Mouse (Mus musculus): Measurements from ENCODE around the gene Tbc1d1. TPM values are rescaled to one million over a fixed set of nuclear protein-coding genes. Genes with fewer than 3 reads are reported as not detected.

Gene Tbc1d1
- total and polyA plus RNA-seq, 3 experiments = 26.0 to 38.6 (median 31.9) TPM

DNA sequence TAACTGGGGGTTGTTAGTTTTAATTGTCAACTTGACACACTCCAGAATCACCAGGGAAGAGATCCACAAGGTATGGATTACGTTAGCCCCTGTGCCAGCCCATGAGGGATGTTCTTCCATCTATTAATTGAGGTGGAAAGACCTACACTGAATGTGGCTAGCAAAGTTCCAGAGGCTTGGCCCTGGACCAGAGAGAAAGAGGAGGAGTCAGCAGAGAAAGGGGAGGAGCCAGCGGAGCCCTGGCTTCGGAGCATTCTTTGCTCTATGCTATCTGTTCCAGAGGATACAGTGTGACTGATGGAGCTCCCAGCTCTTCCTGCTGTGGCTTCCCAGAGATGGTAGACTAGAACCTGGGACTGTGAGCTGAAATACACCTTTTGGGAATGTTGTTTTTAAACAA lies 50.3 kb downstream of the Tbc1d1 start:
- no peak overlapping the region for H3K4me2 ChIP-seq (ENCODE audit: insufficient read depth, low read depth, poor library complexity, severe bottlenecking)
- H3K4me1 ChIP-seq (ENCODE audit: control insufficient read depth in 1 of 2, insufficient read depth in 2 of 2) = peaks cover 2 to 39% of the 10 kb centered on the region in 2 experiments
- H3K9me3 ChIP-seq (replicated peaks; ENCODE audit: low read length) = no peaks in the 10 kb centered on the region
- TF ChIP-seq JUND (conservative IDR thresholded peaks at IDR 0.05; ENCODE audit: low read depth, low read length) = no peak
- TF ChIP-seq ZKSCAN1 (IDR thresholded peaks at IDR 0.05; ENCODE audit: borderline replicate concordance, low read depth, low read length) = no peak
- TF ChIP-seq RCOR1 (conservative IDR thresholded peaks at IDR 0.05; ENCODE audit: low read depth, low read length) = no peak
- no peak for TF ChIP-seq IRF4 (IDR thresholded peaks at IDR 0.05; ENCODE audit: low read depth, low read length)
- TF ChIP-seq TCF12 (IDR thresholded peaks at IDR 0.05; ENCODE audit: low read depth, low read length) = no peak
- no peak for TF ChIP-seq USF2 (conservative IDR thresholded peaks at IDR 0.05; ENCODE audit: low read depth, low read length)
- TF ChIP-seq CHD1 (IDR thresholded peaks at IDR 0.05; ENCODE audit: low read depth, low read length) = no peak
- no peak for TF ChIP-seq ZMIZ1 (IDR thresholded peaks at IDR 0.05; ENCODE audit: low read depth, low read length)
- TF ChIP-seq TBP (conservative IDR thresholded peaks at IDR 0.05; ENCODE audit: low read depth, low read length) = no peak
- TF ChIP-seq MAZ (IDR thresholded peaks at IDR 0.05; ENCODE audit: low read depth, low read length) = no peak
- no peak for TF ChIP-seq ELF1 (IDR thresholded peaks at IDR 0.05; ENCODE audit: low read depth, low read length)
- no peaks in the 10 kb centered on the region for H3K27me3 ChIP-seq (replicated peaks)
- H3K27ac ChIP-seq (ENCODE audit: insufficient read depth, low read depth) = no peak overlapping the region
- in situ Hi-C loops (cut with MboI; ENCODE audit: low pct_ligation_motif_present, low pct_unique_long_range_greater_than_20kb, low sequenced_read_pairs) (loop anchor here (5.0 kb wide), 1 partner anchor 36 kb away; no protein-coding TSS in a partner anchor), dilution Hi-C loops (cut with MboI; ENCODE audit: extremely low pct_ligation_motif_present, extremely low pct_unique_long_range_greater_than_20kb, low sequenced_read_pairs) (no loop called here)
- H3K4me3 ChIP-seq (replicated peaks in 1 of 3; ENCODE audit: low read depth in 2 of 3, low read length in 2 of 3, poor library complexity in 1 of 3) = no peak overlapping the region
- H3K36me3 ChIP-seq (replicated peaks in 1 of 2; ENCODE audit: control insufficient read depth in 1 of 2, insufficient read depth in 1 of 2, low read length in 1 of 2) = peaks cover 2 to 34% of the 10 kb centered on the region in 2 experiments
- no peak for DNase-seq (ENCODE audit: extremely low read depth)
- H3K79me2 ChIP-seq (replicated peaks; ENCODE audit: control insufficient read depth, extremely low read depth, insufficient read depth, poor library complexity, severe bottlenecking) = no peaks in the 10 kb centered on the region
- H3K9ac ChIP-seq (ENCODE audit: insufficient read depth, low read depth) = no peak overlapping the region

DNA sequence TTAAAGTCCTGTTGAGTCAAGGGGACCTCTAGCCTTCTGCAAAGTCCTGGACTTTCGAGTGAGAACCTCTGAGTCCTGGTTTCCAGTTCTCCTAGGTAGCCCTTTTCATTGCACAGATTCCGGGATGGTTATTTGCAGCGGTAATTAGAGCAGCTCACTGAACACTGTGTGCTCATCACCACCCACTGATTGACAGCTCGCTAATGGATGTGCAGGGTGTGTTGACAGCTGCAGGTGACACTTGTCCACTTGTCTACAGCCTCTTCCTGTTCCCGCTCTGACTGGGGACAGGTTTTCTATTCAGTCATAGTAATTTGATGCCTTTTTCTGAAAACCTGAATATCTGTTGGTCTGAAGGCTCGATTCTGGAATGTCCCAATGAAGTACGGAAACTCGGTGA lies 50.8 kb downstream of the Tbc1d1 start:
- dilution Hi-C loops (cut with MboI; ENCODE audit: extremely low pct_ligation_motif_present, extremely low pct_unique_long_range_greater_than_20kb, low sequenced_read_pairs) = no loop called here

GRCm38 (mm10) chr5:64207800-64208199 lies 51.7 kb downstream of the Tbc1d1 start:
- dilution Hi-C loops (cut with MboI; ENCODE audit: extremely low pct_ligation_motif_present, extremely low pct_unique_long_range_greater_than_20kb, low sequenced_read_pairs) (no loop called here), in situ Hi-C loops (cut with MboI; ENCODE audit: low pct_ligation_motif_present, low pct_unique_long_range_greater_than_20kb, low sequenced_read_pairs) (loop anchor here (5.0 kb wide), 1 partner anchor 35 kb away; no protein-coding TSS in a partner anchor)
- Histone ChIP-seq H3K27me3 (replicated peaks) (no peaks in the 10 kb centered on the region), H3K9ac (ENCODE audit: insufficient read depth, low read depth) (no peak overlapping the region), H3K36me3 (replicated peaks in 1 of 2; ENCODE audit: control insufficient read depth in 1 of 2, insufficient read depth in 1 of 2, low read length in 1 of 2) (peaks cover 2 to 35% of the 10 kb centered on the region in 2 experiments), H3K4me2 (ENCODE audit: insufficient read depth, low read depth, poor library complexity, severe bottlenecking) (no peak overlapping the region), H3K4me1 (ENCODE audit: control insufficient read depth in 1 of 2, insufficient read depth in 2 of 2) (peaks cover 2 to 52% of the 10 kb centered on the region in 2 experiments), H3K27ac (ENCODE audit: insufficient read depth, low read depth) (no peak overlapping the region), H3K9me3 (replicated peaks; ENCODE audit: low read length) (no peaks in the 10 kb centered on the region), H3K4me3 (replicated peaks in 1 of 3; ENCODE audit: low read depth in 2 of 3, low read length in 2 of 3, poor library complexity in 1 of 3) (no peak overlapping the region), H3K79me2 (replicated peaks; ENCODE audit: control insufficient read depth, extremely low read depth, insufficient read depth, poor library complexity, severe bottlenecking) (no peaks in the 10 kb centered on the region)
- TF ChIP-seq RCOR1 (conservative IDR thresholded peaks at IDR 0.05; ENCODE audit: low read depth, low read length) (no peak), MEF2A (IDR thresholded peaks at IDR 0.05; ENCODE audit: borderline replicate concordance, low read depth, low read length) (no peak), POLR2AphosphoS2 (IDR thresholded peaks at IDR 0.05; ENCODE audit: low read depth, low read length) (no peak), MYC (IDR thresholded peaks at IDR 0.05; ENCODE audit: low read depth, low read length) (no peak), EP300 (IDR thresholded peaks at IDR 0.05; ENCODE audit: low read length) (no peak), ELF1 (IDR thresholded peaks at IDR 0.05; ENCODE audit: low read depth, low read length) (no peak), ZKSCAN1 (IDR thresholded peaks at IDR 0.05; ENCODE audit: borderline replicate concordance, low read depth, low read length) (no peak), USF1 (IDR thresholded peaks at IDR 0.05; ENCODE audit: low read depth, low read length) (no peak), E2F4 (IDR thresholded peaks at IDR 0.05; ENCODE audit: insufficient replicate concordance, low read depth, low read length) (no peak), PAX5 (IDR thresholded peaks at IDR 0.05; ENCODE audit: low read length) (no peak), MAZ (IDR thresholded peaks at IDR 0.05; ENCODE audit: low read depth, low read length) (no peak), ZNF384 (IDR thresholded peaks at IDR 0.05; ENCODE audit: low read depth, low read length) (no peak), SMC3 (IDR thresholded peaks at IDR 0.05; ENCODE audit: low read depth, low read length) (no peak), JUN (IDR thresholded peaks at IDR 0.05; ENCODE audit: insufficient read depth, low read depth, low read length) (no peak), IRF4 (IDR thresholded peaks at IDR 0.05; ENCODE audit: low read depth, low read length) (no peak), MAX (IDR thresholded peaks at IDR 0.05; ENCODE audit: low read length) (no peak), POLR2A (IDR thresholded peaks at IDR 0.05; ENCODE audit: low read depth, low read length) (no peak)
- no peak for DNase-seq (ENCODE audit: extremely low read depth)

More for the DNA sequence above, 50.8 kb downstream of the Tbc1d1 start:
- no peak for DNase-seq (ENCODE audit: extremely low read depth)
- Histone ChIP-seq H3K9me3 (replicated peaks; ENCODE audit: low read length) (no peaks in the 10 kb centered on the region), H3K27ac (ENCODE audit: insufficient read depth, low read depth) (no peak overlapping the region), H3K4me2 (ENCODE audit: insufficient read depth, low read depth, poor library complexity, severe bottlenecking) (no peak overlapping the region), H3K79me2 (replicated peaks; ENCODE audit: control insufficient read depth, extremely low read depth, insufficient read depth, poor library complexity, severe bottlenecking) (no peaks in the 10 kb centered on the region), H3K4me1 (ENCODE audit: control insufficient read depth in 1 of 2, insufficient read depth in 2 of 2) (peaks cover 2 to 43% of the 10 kb centered on the region in 2 experiments), H3K9ac (ENCODE audit: insufficient read depth, low read depth) (no peak overlapping the region), H3K4me3 (replicated peaks in 1 of 3; ENCODE audit: low read depth in 2 of 3, low read length in 2 of 3, poor library complexity in 1 of 3) (no peak overlapping the region), H3K36me3 (replicated peaks in 1 of 2; ENCODE audit: control insufficient read depth in 1 of 2, insufficient read depth in 1 of 2, low read length in 1 of 2) (peaks cover 2 to 33% of the 10 kb centered on the region in 2 experiments), H3K27me3 (replicated peaks) (no peaks in the 10 kb centered on the region)
- in situ Hi-C loops (cut with MboI; ENCODE audit: low pct_ligation_motif_present, low pct_unique_long_range_greater_than_20kb, low sequenced_read_pairs) = loop anchor here (5.0 kb wide), 1 partner anchor 35 kb away; no protein-coding TSS in a partner anchor
- TF ChIP-seq ZNF384 (IDR thresholded peaks at IDR 0.05; ENCODE audit: low read depth, low read length) (no peak), TCF12 (IDR thresholded peaks at IDR 0.05; ENCODE audit: low read depth, low read length) (no peak)
